8 mouse cellular contexts compared by ENCODE assay signal in the genomic region with DNA sequence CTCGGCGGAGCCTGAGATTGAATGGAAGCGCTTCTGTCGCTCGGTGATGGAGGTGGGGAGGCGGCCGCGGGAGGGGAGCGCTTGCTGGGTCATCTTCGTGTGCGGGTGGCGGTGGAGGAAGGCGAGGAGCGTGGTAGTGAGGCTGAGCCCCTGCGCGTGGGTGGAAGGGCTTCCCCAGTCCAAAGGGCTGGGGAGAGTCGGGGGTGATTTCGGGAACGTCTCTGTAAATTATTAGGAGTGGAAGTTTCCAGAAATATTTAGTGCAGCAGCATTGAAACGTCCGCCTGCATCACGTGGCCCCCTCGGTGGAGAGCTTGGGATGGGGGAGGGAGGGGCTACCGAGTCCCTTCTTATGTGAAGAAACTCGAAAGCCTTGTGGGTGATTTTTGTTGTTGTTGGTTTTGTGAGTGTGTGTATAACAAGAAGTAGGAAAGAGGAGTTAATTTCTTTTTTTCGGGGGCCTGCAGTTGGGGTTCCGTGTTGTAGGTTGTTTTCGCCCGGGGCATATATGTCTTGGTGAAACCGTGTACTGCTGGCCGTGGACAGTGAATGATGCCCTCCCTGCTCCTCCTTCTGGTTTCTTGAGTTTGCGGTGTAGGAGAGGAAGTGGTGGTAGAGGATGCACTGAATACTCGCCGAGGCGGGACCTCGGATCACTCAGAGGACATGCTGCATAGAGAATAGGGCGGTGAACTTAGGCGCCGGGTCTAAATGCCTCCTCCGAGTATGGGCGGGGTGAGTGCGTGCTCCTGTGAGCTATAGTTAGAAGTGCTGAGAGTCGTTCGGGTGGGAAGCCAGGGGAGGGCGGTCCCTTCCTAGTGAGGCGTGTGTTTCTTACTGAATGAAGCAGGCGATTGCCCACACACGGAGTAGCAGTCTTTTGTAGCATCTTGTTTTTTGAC. TPM values are rescaled to one million over a fixed set of nuclear protein-coding genes. Genes with fewer than 3 reads are reported as not detected.
DNase-seq lines count a peak whose midpoint lies in the region; ATAC-seq and TF ChIP-seq lines count a peak whose summit lies in the region.

No protein-coding gene starts in this region.

- peak; percentile 88 for DNase-seq in c-Kit-positive CD71-positive TER-119-positive erythroid progenitor cells, embryonic 14.5 days (ENCODE audit: low spot score)
- peak; percentile 82 for DNase-seq in forebrain, embryonic 14.5 days (ENCODE audit: low spot score)
- peak; percentile 73 to 75 for DNase-seq in heart, postnatal 14 days
- peak; percentile 64 for DNase-seq in layer of hippocampus, adult 11-12 months (ENCODE audit: low spot score)
- peak; percentile 83 to 87 for DNase-seq in lung, adult 18-20 months
- DNase-seq in testis, postnatal 10 days (ENCODE audit: low spot score), result peak; percentile 78

- peaks cover 8% of the 10 kb centered on the region for H3K36me3 ChIP-seq in ES-Bruce4 (ENCODE audit: control insufficient read depth, insufficient read depth, low read length, poor library complexity, severe bottlenecking)
- H3K36me3 ChIP-seq in forebrain, embryonic 14.5 days (ENCODE audit: control insufficient read depth, insufficient read depth, low read length), result peaks cover 1% of the 10 kb centered on the region; the same call in 1 of the 2 replicates
- no peaks in the 10 kb centered on the region for H3K36me3 ChIP-seq in neural tube, embryonic 14.5 days (ENCODE audit: control insufficient read depth, insufficient read depth, low read length)

- no peaks in the 10 kb centered on the region for H3K27me3 ChIP-seq in ES-Bruce4 (ENCODE audit: control insufficient read depth, insufficient read depth, low read length, poor library complexity, severe bottlenecking)
- H3K27me3 ChIP-seq in forebrain, embryonic 14.5 days (replicated peaks; ENCODE audit: control insufficient read depth, insufficient read depth, low read length), result no peaks in the 10 kb centered on the region
- H3K27me3 ChIP-seq in neural tube, embryonic 14.5 days (ENCODE audit: control insufficient read depth, insufficient read depth, low read length), result no peaks in the 10 kb centered on the region

- peak overlapping the region; percentile 83 for H3K27ac ChIP-seq in ES-Bruce4 (ENCODE audit: insufficient read depth, low read length)
- H3K27ac ChIP-seq in forebrain, embryonic 14.5 days (ENCODE audit: low read depth, low read length), result peak overlapping the region; percentile 100
- H3K27ac ChIP-seq in neural tube, embryonic 14.5 days (ENCODE audit: low read depth, low read length), result peak overlapping the region; percentile 100

- no peaks in the 10 kb centered on the region for H3K4me1 ChIP-seq in ES-Bruce4 (ENCODE audit: control insufficient read depth, insufficient read depth, low read length)
- peaks cover 6% of the 10 kb centered on the region for H3K4me1 ChIP-seq in forebrain, embryonic 14.5 days (ENCODE audit: control insufficient read depth, insufficient read depth, low read length)
- H3K4me1 ChIP-seq in neural tube, embryonic 14.5 days (ENCODE audit: control insufficient read depth, insufficient read depth, low read length), result peaks cover 8% of the 10 kb centered on the region

- 0% methylated on average over 48 of the region's 48 CpGs for WGBS in forebrain, embryonic 14.5 days
- WGBS in neural tube, embryonic 14.5 days, result under 1% methylated on average over 47 of the region's 48 CpGs

- peak overlapping the region; percentile 99 for H3K4me3 ChIP-seq in ES-Bruce4 (ENCODE audit: low read depth, low read length)
- peak overlapping the region; percentile 93 for H3K4me3 ChIP-seq in forebrain, embryonic 14.5 days (ENCODE audit: low read depth, low read length)
- H3K4me3 ChIP-seq in neural tube, embryonic 14.5 days (ENCODE audit: low read depth, low read length), result peak overlapping the region; percentile 92

- intact Hi-C loops in heart, postnatal 14 days (cut with DNase I), result loop anchor here (2.0 to 5.0 kb wide), 4 partner anchors 105 to 625 kb away; a partner anchor contains a TSS

- no peak for ATAC-seq in forebrain, embryonic 14.5 days
- no peak for ATAC-seq in neural tube, embryonic 14.5 days (ENCODE audit: low read depth)

- TF ChIP-seq CTCF in ES-Bruce4 (IDR thresholded peaks at IDR 0.05; ENCODE audit: low read depth, low read length), result no peak

- TF ChIP-seq EP300 in ES-Bruce4 (IDR thresholded peaks at IDR 0.05; ENCODE audit: insufficient read depth, low read depth, low read length), result no peak

- peak; percentile 40 for TF ChIP-seq POLR2A in ES-Bruce4 (IDR thresholded peaks at IDR 0.05; ENCODE audit: insufficient read depth, low read length)

- H3K9me3 ChIP-seq in ES-Bruce4 (replicated peaks; ENCODE audit: control insufficient read depth, insufficient read depth, low read length, poor library complexity, severe bottlenecking), result no peaks in the 10 kb centered on the region
- H3K9me3 ChIP-seq in forebrain, embryonic 14.5 days (replicated peaks; ENCODE audit: control insufficient read depth, low read length), result no peaks in the 10 kb centered on the region
- H3K9me3 ChIP-seq in neural tube, embryonic 14.5 days (ENCODE audit: control insufficient read depth, low read length), result no peaks in the 10 kb centered on the region

- peak overlapping the region; percentile 86 for H3K4me2 ChIP-seq in forebrain, embryonic 14.5 days (ENCODE audit: low read length)
- peak overlapping the region; percentile 85 for H3K4me2 ChIP-seq in neural tube, embryonic 14.5 days (ENCODE audit: low read depth, low read length)

- peak overlapping the region; percentile 100 for H3K9ac ChIP-seq in ES-Bruce4 (ENCODE audit: low read depth, poor library complexity, severe bottlenecking)
- H3K9ac ChIP-seq in forebrain, embryonic 14.5 days (ENCODE audit: low read length), result peak overlapping the region; percentile 98
- H3K9ac ChIP-seq in neural tube, embryonic 14.5 days (replicated peaks; ENCODE audit: low read depth, low read length), result peak overlapping the region; percentile 98

RNA-seq across cellular contexts. Expression of a gene that starts 1.2 kb away (rescaled TPM):
- polyA plus RNA-seq in ES-Bruce4 (2011; ENCODE audit: insufficient read depth, insufficient read length, low read depth, missing spikeins), result 442 and 451 TPM in 2 replicates
- polyA plus RNA-seq in forebrain, embryonic 14.5 days (2014; fragmentation: Nextera tagmentation; extraction: Ambion mirVana), result 94.5 and 114 TPM in 2 replicates
- total RNA-seq in heart, postnatal 14 days (2021), result 10 to 100 TPM; 38.9 to 41.7 TPM
- polyA plus RNA-seq in neural tube, embryonic 14.5 days (2014; fragmentation: Nextera tagmentation; extraction: Ambion mirVana), result 88.5 and 93.6 TPM in 2 replicates

RNA-seq across cellular contexts. Expression of a gene that starts 49.6 kb away (rescaled TPM):
- 107 and 110 TPM in 2 replicates for polyA plus RNA-seq in ES-Bruce4 (2011; ENCODE audit: insufficient read depth, insufficient read length, low read depth, missing spikeins)
- polyA plus RNA-seq in forebrain, embryonic 14.5 days (2014; fragmentation: Nextera tagmentation; extraction: Ambion mirVana), result 39.2 and 44.0 TPM in 2 replicates
- 10 to 100 TPM; 41.7 to 43.9 TPM for total RNA-seq in heart, postnatal 14 days (2021)
- polyA plus RNA-seq in neural tube, embryonic 14.5 days (2014; fragmentation: Nextera tagmentation; extraction: Ambion mirVana), result 49.7 and 54.0 TPM in 2 replicates
